Mouse (Mus musculus) CH12.LX (cell line): Measurements from ENCODE around the gene Qprt. TPM values are rescaled to one million over a fixed set of nuclear protein-coding genes. Genes with fewer than 3 reads are reported as not detected.

Experiments used
- DNase-seq: peaks from one replicate; pipeline ENCODE4 v3.0.0-alpha.2; 2013; ENCODE audit errors: extremely low read depth
- H3K27ac ChIP-seq: 2 replicates; pipeline ENCODE4 v1.5.1; 2012; ENCODE audit warnings: low read depth, mild to moderate bottlenecking, control low read depth, moderate library complexity; ENCODE audit not compliant: insufficient read depth
- H3K27me3 ChIP-seq: replicated peaks from 2 replicates; pipeline ENCODE3; 2012; ENCODE audit warnings: inconsistent platforms
- H3K36me3 ChIP-seq, 2 experiments: replicated peaks in 1 of 2; 2 replicates each; pipeline versions ENCODE3 to v1.6.1; 2012; ENCODE audit warnings: inconsistent platforms in 1 of 2, low read length in 1 of 2, mild to moderate bottlenecking in 1 of 2, mixed read lengths in 1 of 2, moderate library complexity in 1 of 2; ENCODE audit not compliant: control insufficient read depth in 1 of 2, insufficient read depth in 1 of 2
- H3K4me1 ChIP-seq, 2 experiments: 2 replicates each; pipeline ENCODE4 v1.6.1; 2012; ENCODE audit warnings: inconsistent platforms in 1 of 2, moderate library complexity in 1 of 2; ENCODE audit not compliant: insufficient read depth in 2 of 2, control insufficient read depth in 1 of 2
- H3K4me2 ChIP-seq: 2 replicates; pipeline ENCODE4 v1.6.1; 2012; ENCODE audit warnings: low read depth, mild to moderate bottlenecking, control low read depth; ENCODE audit not compliant: poor library complexity, insufficient read depth, severe bottlenecking
- H3K4me3 ChIP-seq, 3 experiments: fragments of 150-350 bp in 1 of 3; sonication (generic) in 1 of 3; replicated peaks in 1 of 3; 2 replicates each; pipeline versions ENCODE3 to v1.5.1; 2011 to 2012; ENCODE audit warnings: low read depth in 2 of 3, low read length in 2 of 3, mild to moderate bottlenecking in 2 of 3, moderate library complexity in 2 of 3, control low read depth in 1 of 3, improper control_type of control experiment in 1 of 3, inconsistent platforms in 1 of 3, mixed read lengths in 1 of 3; ENCODE audit not compliant: poor library complexity in 1 of 3
- H3K79me2 ChIP-seq: replicated peaks from 2 replicates; pipeline ENCODE4 v1.6.1; 2012; ENCODE audit warnings: mild to moderate bottlenecking, moderate library complexity; ENCODE audit not compliant: control insufficient read depth, poor library complexity, insufficient read depth, severe bottlenecking; ENCODE audit errors: extremely low read depth
- H3K9ac ChIP-seq: 2 replicates; pipeline ENCODE4 v1.6.1; 2012; ENCODE audit warnings: low read depth, mild to moderate bottlenecking, control low read depth, moderate library complexity; ENCODE audit not compliant: insufficient read depth
- H3K9me3 ChIP-seq: replicated peaks from 2 replicates; pipeline ENCODE3; 2012; ENCODE audit warnings: low read length, inconsistent platforms, mixed read lengths
- BHLHE40 ChIP-seq: IDR thresholded peaks from 2 replicates; pipeline ENCODE4 v1.6.1; 2011; ENCODE audit warnings: mild to moderate bottlenecking, low read depth, low read length, improper control_type of control experiment
- CHD1 ChIP-seq: IDR thresholded peaks from 2 replicates; pipeline ENCODE4 v1.6.1; 2012; ENCODE audit warnings: low read depth, low read length, improper control_type of control experiment, inconsistent platforms
- CHD2 ChIP-seq: IDR thresholded peaks from 2 replicates; pipeline ENCODE4 v1.6.1; 2011; ENCODE audit warnings: low read length, improper control_type of control experiment
- CTCF ChIP-seq, 2 experiments: IDR thresholded peaks in 1 of 2; conservative IDR thresholded peaks in 1 of 2; 2 replicates each; pipeline ENCODE4 v1.5.1; 2011 to 2012; ENCODE audit warnings: low read depth in 2 of 2, low read length in 2 of 2, improper control_type of control experiment in 1 of 2, inconsistent platforms in 1 of 2, mild to moderate bottlenecking in 1 of 2, moderate library complexity in 1 of 2
- E2F4 ChIP-seq: IDR thresholded peaks from 2 replicates; pipeline ENCODE4 v1.6.1; 2011; ENCODE audit warnings: low read depth, low read length, improper control_type of control experiment; ENCODE audit not compliant: insufficient replicate concordance
- ELF1 ChIP-seq: IDR thresholded peaks from 2 replicates; pipeline ENCODE4 v1.6.1; 2014; ENCODE audit warnings: low read depth, mild to moderate bottlenecking, inconsistent platforms, low read length, improper control_type of control experiment
- EP300 ChIP-seq: IDR thresholded peaks from 2 replicates; pipeline ENCODE4 v1.6.1; 2011; ENCODE audit warnings: low read length, improper control_type of control experiment
- ETS1 ChIP-seq: conservative IDR thresholded peaks from 2 replicates; pipeline ENCODE4 v1.6.1; 2012; ENCODE audit warnings: low read depth, mild to moderate bottlenecking, inconsistent platforms, low read length, improper control_type of control experiment, moderate library complexity
- HCFC1 ChIP-seq: IDR thresholded peaks from 2 replicates; pipeline ENCODE4 v1.6.1; 2012; ENCODE audit warnings: low read depth, mild to moderate bottlenecking, inconsistent platforms, low read length, improper control_type of control experiment
- IRF4 ChIP-seq: IDR thresholded peaks from 2 replicates; pipeline ENCODE4 v1.6.1; 2014; ENCODE audit warnings: low read depth, mild to moderate bottlenecking, inconsistent platforms, low read length, improper control_type of control experiment
- JUND ChIP-seq: conservative IDR thresholded peaks from 2 replicates; pipeline ENCODE4 v1.6.1; 2011; ENCODE audit warnings: low read depth, low read length, improper control_type of control experiment
- KAT2A ChIP-seq: IDR thresholded peaks from 2 replicates; pipeline ENCODE4 v1.6.1; 2012; ENCODE audit warnings: low read length, improper control_type of control experiment, inconsistent platforms; ENCODE audit not compliant: insufficient replicate concordance
- MAFK ChIP-seq: IDR thresholded peaks from 2 replicates; pipeline ENCODE4 v1.6.1; 2011; ENCODE audit warnings: low read length, improper control_type of control experiment; ENCODE audit not compliant: insufficient replicate concordance
- MAX ChIP-seq: IDR thresholded peaks from 2 replicates; pipeline ENCODE4 v1.6.1; 2011; ENCODE audit warnings: low read length, improper control_type of control experiment
- MEF2A ChIP-seq: IDR thresholded peaks from 2 replicates; pipeline ENCODE4 v1.6.1; 2014; ENCODE audit warnings: low read depth, mild to moderate bottlenecking, inconsistent platforms, low read length, improper control_type of control experiment, borderline replicate concordance
- MXI1 ChIP-seq: IDR thresholded peaks from 2 replicates; pipeline ENCODE4 v1.6.1; 2011; ENCODE audit warnings: mild to moderate bottlenecking, low read depth, low read length, improper control_type of control experiment
- MYC ChIP-seq: IDR thresholded peaks from 2 replicates; pipeline ENCODE4 v1.6.1; 2011; ENCODE audit warnings: low read depth, mild to moderate bottlenecking, improper control_type of control experiment, low read length
- NRF1 ChIP-seq: IDR thresholded peaks from 2 replicates; pipeline ENCODE4 v1.6.1; 2014; ENCODE audit warnings: low read depth, mild to moderate bottlenecking, inconsistent platforms, low read length, improper control_type of control experiment, moderate library complexity
- PAX5 ChIP-seq: IDR thresholded peaks from 2 replicates; pipeline ENCODE4 v1.6.1; 2012; ENCODE audit warnings: low read length, inconsistent platforms, mixed read lengths
- POLR2AphosphoS2 ChIP-seq: IDR thresholded peaks from 2 replicates; pipeline ENCODE4 v1.6.1; 2011; ENCODE audit warnings: low read depth, low read length, improper control_type of control experiment
- RAD21 ChIP-seq: IDR thresholded peaks from 2 replicates; pipeline ENCODE4 v1.6.1; 2011; ENCODE audit warnings: low read depth, mild to moderate bottlenecking, low read length, improper control_type of control experiment, moderate library complexity
- SIN3A ChIP-seq: IDR thresholded peaks from 2 replicates; pipeline ENCODE4 v1.6.1; 2012; ENCODE audit warnings: low read length, improper control_type of control experiment, inconsistent platforms
- SMC3 ChIP-seq: IDR thresholded peaks from 2 replicates; pipeline ENCODE4 v1.6.1; 2011; ENCODE audit warnings: low read depth, low read length, improper control_type of control experiment
- TCF12 ChIP-seq: IDR thresholded peaks from 2 replicates; pipeline ENCODE4 v1.6.1; 2014; ENCODE audit warnings: low read depth, mild to moderate bottlenecking, inconsistent platforms, low read length, improper control_type of control experiment
- UBTF ChIP-seq: IDR thresholded peaks from 2 replicates; pipeline ENCODE4 v1.6.1; 2012; ENCODE audit warnings: low read depth, mild to moderate bottlenecking, inconsistent platforms, low read length, improper control_type of control experiment, moderate library complexity
- ZC3H11A ChIP-seq: IDR thresholded peaks from 2 replicates; pipeline ENCODE4 v1.6.1; 2012; ENCODE audit warnings: low read depth, mild to moderate bottlenecking, inconsistent platforms, low read length, improper control_type of control experiment
- ZKSCAN1 ChIP-seq: IDR thresholded peaks from 2 replicates; pipeline ENCODE4 v1.6.1; 2012; ENCODE audit warnings: low read depth, inconsistent platforms, low read length, improper control_type of control experiment, borderline replicate concordance
- ZMIZ1 ChIP-seq: IDR thresholded peaks from 2 replicates; pipeline ENCODE4 v1.6.1; 2012; ENCODE audit warnings: low read depth, mild to moderate bottlenecking, inconsistent platforms, low read length, improper control_type of control experiment
- ZNF384 ChIP-seq: IDR thresholded peaks from 2 replicates; pipeline ENCODE4 v1.6.1; 2012; ENCODE audit warnings: low read depth, low read length, improper control_type of control experiment, inconsistent platforms
- dilution Hi-C: fragments of 300-500 bp; cut with MboI; formaldehyde crosslinking; loops from 2 replicates; pipeline ENCODE4 v1.14.3; 2020; ENCODE audit warnings: low sequenced_read_pairs; ENCODE audit not compliant: extremely low pct_unique_long_range_greater_than_20kb, extremely low pct_ligation_motif_present
- in situ Hi-C: fragments of 300-500 bp; cut with MboI; formaldehyde crosslinking; loops from 3 replicates; pipeline ENCODE4 v1.14.3; 2019; ENCODE audit warnings: low sequenced_read_pairs, low pct_ligation_motif_present, low pct_unique_long_range_greater_than_20kb, mixed read lengths
- polyA plus RNA-seq: library from polyadenylated mRNA; unstranded; fragments of >175 nt; gene quantifications from 2 replicates; pipeline ENCODE4 v1.2.1, GENCODE M21; 2012; ENCODE audit warnings: low read depth; ENCODE audit not compliant: insufficient read length
- total RNA-seq, 2 experiments: library from RNA; depleted of rRNA; stranded (reverse); fragments of 300-350 nt in 1 of 2; fragments of >200 nt in 1 of 2; gene quantifications; 2 replicates each; pipeline ENCODE4 v1.2.3; 2012 to 2014

Gene Qprt
- total and polyA plus RNA-seq, 3 experiments, result 0.14 to 0.30 TPM; not detected in 1

DNA sequence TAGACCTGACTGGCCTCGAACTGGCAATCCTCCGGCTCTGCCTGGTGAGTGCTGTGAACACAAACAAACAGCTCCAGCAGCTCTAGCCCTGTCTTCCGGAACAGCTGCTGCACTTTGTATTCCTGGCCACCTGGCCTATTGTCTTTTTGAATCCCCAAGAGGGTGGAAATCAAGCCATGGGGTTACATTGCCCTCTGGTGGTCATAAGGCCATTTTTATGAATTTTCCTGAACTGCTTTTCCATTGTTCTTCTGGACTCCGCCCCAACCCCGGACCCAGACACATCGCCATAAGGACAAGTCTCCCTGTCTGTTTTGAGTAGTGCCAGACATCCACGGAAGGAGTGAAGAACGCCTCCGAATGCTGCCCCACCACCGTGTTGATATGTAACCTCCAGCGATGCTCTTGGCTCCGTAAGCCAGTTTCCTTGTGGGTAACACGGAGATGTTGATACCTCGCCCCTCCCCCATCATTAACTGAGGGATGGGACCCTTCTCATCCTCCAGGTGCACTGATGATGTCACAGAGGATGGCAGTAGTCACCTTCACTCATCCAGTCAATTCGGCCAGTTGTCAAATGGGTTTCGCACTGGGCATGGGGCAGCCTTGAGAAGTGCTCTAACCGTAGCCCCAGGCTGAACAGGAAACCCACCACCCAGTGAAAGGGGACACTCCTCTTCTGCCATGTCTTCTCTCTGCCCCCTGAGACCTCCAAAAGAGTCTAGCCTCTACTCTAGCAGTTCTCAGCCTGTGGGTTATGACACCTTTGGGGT lies 17.3 kb downstream of the Qprt start:
- Histone ChIP-seq H3K79me2 (no peaks in the 10 kb centered on the region), H3K27me3 (peaks cover 13% of the 10 kb centered on the region), H3K4me1 (peaks cover 15 to 24% of the 10 kb centered on the region in 2 experiments), H3K27ac (no peak overlapping the region)
- in situ Hi-C loops, result loop anchor here (5.0 to 10.0 kb wide), 2 partner anchors 570 to 658 kb away; no protein-coding TSS in a partner anchor
- peak; percentile 76 for TF ChIP-seq ZC3H11A
- peak; percentile 80 for TF ChIP-seq ELF1
- TF ChIP-seq IRF4, result peak; percentile 61; the same call in 1 of the 2 replicates
- TF ChIP-seq CTCF (conservative IDR thresholded peaks at IDR 0.05 in 1 of 2, IDR thresholded peaks at IDR 0.05 in 1 of 2; ENCODE audit: low read depth in 2 of 2, low read length in 2 of 2), result peak; percentile 72 to 98
- no peak for TF ChIP-seq UBTF
- peak; percentile 57; the same call in 1 of the 2 replicates for TF ChIP-seq MYC
- TF ChIP-seq MAFK, result no peak
- TF ChIP-seq HCFC1, result no peak
- no peak for TF ChIP-seq ZNF384
- TF ChIP-seq SMC3, result peak; percentile 98
- TF ChIP-seq KAT2A, result 0 out of 2 replicates have a peak, but pooled peaks have one; percentile 27
- TF ChIP-seq NRF1, result peak; percentile 14; the same call in 1 of the 2 replicates
- TF ChIP-seq TCF12, result peak; percentile 92
- TF ChIP-seq E2F4, result no peak
- no peak for TF ChIP-seq POLR2AphosphoS2
- no peak for TF ChIP-seq JUND
- TF ChIP-seq MXI1, result no peak
- TF ChIP-seq RAD21, result peak; percentile 100
- no peak for TF ChIP-seq MAX
- peak; percentile 93 for TF ChIP-seq SIN3A
- no peak for TF ChIP-seq PAX5
- TF ChIP-seq MEF2A, result peak; percentile 58; the same call in 1 of the 2 replicates
- TF ChIP-seq ETS1, result peak; percentile 66
- no peak for TF ChIP-seq ZKSCAN1
- peak; percentile 48; the same call in 1 of the 2 replicates for TF ChIP-seq BHLHE40
- no peak for TF ChIP-seq ZMIZ1
- no peak for TF ChIP-seq CHD1
- no peak for TF ChIP-seq CHD2
- TF ChIP-seq EP300, result no peak; the same call in 1 of the 2 replicates
- TF ChIP-seq, all 38 proteins: peak for 14
- dilution Hi-C loops, result no loop called here
- no peak overlapping the region for H3K4me3 ChIP-seq
- H3K36me3 ChIP-seq, result no peaks in the 10 kb centered on the region
- peak; percentile 88 for DNase-seq
- H3K9ac ChIP-seq, result no peak overlapping the region
- H3K9me3 ChIP-seq, result no peaks in the 10 kb centered on the region
- H3K4me2 ChIP-seq, result peak overlapping the region; percentile 68
